Mouse (Mus musculus) spleen, adult 2 months (tissue): ENCODE results near the gene Atp1a4.

Experiments used
- CTCF ChIP-seq: fragments of 200-500 bp; IDR thresholded peaks from 2 replicates; pipeline ENCODE4 v1.5.1; 2011; ENCODE audit warnings: mild to moderate bottlenecking, inconsistent platforms; ENCODE audit not compliant: insufficient read depth, insufficient read length, insufficient replicate concordance; ENCODE audit errors: extremely low read depth
- POLR2A ChIP-seq: fragments of 200-500 bp; IDR thresholded peaks from 2 replicates; pipeline ENCODE4 v1.6.1; 2011; ENCODE audit warnings: low read depth, low read length, inconsistent platforms

DNA sequence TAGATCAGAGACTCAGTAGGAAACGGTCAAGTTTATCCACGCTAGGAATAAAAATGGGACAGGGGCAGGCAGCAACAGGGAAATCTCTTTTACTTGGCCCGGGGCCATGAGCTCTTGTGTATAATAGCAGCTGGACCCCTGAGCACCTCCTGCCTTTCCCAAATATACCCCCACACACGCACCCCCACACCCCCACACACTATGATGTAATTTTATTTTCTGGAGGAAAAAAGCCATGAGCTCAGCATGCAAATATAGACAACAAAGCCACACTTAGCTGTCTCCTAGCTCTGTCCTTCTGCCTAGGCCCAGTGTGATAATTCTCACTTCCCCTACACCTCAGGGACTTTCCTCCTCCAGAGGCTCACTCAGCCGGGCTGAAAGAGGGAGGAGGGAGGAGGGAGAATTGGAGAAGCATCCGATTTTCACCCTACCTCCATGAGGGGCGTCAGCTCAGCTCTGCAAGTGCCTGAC is 51.1 kb downstream of the Atp1a4 start:
- TF ChIP-seq CTCF (no peak), POLR2A (no peak)
